Mouse (Mus musculus) cerebral cortex, adult 2 months (tissue): ENCODE data around the gene Ppp1r37.

Experiments
- WGBS: fragments of 180-500 bp; shearing (Covaris S2); methylation state at CpG from one replicate; pipeline ENCODE4 v1.1.7; 2018; 5-methylcytosine and 5-hydroxymethylcytosine counted together

The Ppp1r37 gene

GRCm38 (mm10) chr7:19503481-19504068 lies 59.3 kb downstream of the Ppp1r37 start:
- 36% methylated on average over 5 of the region's 5 CpGs for WGBS

DNA sequence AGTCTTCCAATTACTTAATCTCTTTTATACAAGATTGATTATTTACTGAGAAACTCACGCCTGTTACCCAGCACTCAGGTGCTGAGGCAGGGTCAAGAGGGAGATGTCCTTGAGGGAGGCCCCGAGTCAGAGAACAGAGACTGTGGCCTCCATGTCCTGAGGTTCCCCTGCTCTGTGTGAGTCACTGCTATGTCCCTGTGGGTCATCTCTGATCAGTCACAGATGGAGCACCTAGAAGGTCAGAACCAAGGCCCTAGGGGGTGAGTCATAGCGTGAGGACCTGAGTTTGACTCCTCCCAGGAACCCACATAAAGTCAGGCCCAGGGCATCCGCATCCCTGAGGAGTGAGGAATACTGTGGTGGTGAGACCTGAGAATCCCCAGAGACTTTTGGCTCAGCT lies 61.2 kb downstream of the Ppp1r37 start:
- 96% methylated on average over 4 of the region's 4 CpGs for WGBS

DNA sequence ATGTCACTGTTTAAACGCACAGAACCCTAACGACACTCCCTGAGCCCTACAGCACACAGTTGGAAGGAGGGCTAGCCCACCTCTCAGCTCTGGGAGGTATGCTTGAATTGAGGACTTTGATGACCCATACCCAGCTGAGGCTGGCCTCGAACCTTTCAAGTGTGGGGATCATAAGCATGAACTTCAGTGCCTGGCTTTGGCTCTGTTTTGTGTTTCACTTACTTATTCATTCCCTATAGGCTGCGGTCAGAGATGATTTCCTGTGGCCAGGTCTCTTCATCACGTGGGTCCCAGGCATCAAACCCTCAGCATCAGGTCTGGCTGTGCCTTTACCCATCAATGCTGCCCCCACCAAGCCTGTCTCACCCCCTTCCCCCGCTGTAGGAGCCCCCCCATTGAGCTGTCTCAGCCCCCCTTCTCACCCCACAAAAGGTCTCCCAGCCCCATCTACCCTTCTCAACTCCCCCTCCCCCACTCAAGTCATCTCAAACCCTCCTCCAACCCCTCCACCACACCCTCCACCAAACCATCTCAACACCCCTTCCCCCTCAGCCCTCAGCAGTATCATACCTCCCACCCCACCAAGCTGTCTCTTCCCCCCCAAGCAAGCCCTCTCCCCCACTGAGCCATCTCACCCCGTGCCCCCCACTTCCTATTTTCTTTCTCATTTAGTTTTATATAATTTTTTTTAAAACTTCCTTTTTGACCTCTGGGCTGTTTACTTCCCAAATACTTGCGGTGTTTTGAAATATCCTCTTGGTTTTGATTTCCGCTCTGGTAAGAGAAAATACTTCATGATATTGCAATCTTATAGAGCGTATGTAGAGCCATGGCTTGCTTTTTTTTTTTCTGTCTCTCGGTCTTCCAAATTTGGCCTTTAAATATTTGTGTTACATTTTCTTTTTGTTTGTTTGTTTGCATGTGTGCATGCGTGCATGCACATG lies 62.2 kb downstream of the Ppp1r37 start:
- 67% methylated on average over 12 of the region's 12 CpGs for WGBS

- 92% methylated on average over 4 of the region's 4 CpGs for WGBS
Observed at GRCm38 (mm10) chr7:19498326-19498725, 64.5 kb downstream of the Ppp1r37 start.

- 84% methylated on average over 5 of the region's 5 CpGs for WGBS
Observed at GRCm38 (mm10) chr7:19496214-19496555, 66.7 kb downstream of the Ppp1r37 start.

GRCm38 (mm10) chr7:19495521-19496213 lies 67.2 kb downstream of the Ppp1r37 start:
- WGBS, result 69% methylated on average over 20 of the region's 20 CpGs

- 87% methylated on average over 25 of the region's 25 CpGs for WGBS
Observed at GRCm38 (mm10) chr7:19494751-19495474, 68.0 kb downstream of the Ppp1r37 start.

DNA sequence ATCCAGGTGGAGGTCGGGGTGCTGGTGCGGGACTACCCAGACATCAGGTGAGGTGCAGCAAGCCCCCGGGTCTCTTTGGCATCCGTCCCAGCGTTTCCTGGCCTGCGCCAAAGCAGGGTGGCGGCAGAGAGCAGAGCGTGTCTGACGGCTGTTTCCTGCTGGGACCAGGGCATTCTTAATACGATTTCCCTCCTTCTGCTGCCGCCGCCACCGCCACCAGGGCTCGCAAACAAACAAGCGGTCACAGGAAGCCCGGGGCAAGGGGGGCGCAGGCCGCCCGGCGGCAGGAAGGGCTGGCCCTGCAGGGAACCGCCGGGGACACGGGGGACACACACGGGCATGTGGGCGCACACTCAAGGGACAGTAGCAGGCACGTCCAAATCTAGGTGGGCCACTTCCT lies 71.1 kb downstream of the Ppp1r37 start:
- 6% methylated on average over 26 of the region's 26 CpGs for WGBS

DNA sequence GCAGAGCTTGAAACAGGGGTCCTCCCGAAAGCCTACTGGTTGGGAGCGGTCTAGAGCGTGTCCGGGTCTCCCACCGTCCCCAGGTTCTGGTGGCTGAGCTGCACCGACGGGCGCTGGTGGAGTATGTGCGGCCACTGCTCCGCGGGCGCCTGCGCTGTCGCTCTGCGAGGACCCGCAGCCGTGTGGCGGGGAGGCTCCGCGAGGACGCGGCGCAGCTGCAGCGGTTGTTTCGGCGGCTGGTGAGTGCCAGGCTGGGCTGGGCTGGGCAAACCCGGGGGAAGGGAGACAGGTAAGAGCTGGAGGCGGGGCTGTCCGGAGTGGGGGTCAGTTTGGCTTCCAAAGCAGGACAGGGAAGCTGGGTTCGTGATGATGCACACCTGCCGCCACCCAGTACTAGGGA lies 73.4 kb downstream of the Ppp1r37 start:
- WGBS, result 19% methylated on average over 31 of the region's 31 CpGs

GRCm38 (mm10) chr7:19486549-19486948 lies 76.3 kb downstream of the Ppp1r37 start:
- 90% methylated on average over 7 of the region's 7 CpGs for WGBS

DNA sequence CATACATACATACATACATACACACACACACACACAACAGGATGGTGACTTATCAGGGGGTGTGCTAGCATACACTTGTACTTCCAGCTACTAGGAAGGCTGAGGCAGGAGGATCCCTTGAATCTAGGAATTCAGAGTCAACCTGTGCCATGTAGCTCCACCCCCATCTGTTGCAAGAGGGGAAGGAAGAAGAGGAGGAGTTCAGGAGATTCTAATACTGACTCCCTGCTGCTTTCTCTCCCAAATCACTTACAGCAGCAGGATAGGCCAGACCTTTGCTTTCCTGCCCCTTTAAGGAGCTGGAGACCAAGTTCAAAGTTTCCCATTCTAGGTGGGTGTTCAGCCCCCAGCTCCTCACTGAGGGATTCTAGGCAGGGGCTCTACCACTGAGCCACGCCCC lies 77.4 kb downstream of the Ppp1r37 start:
- 93% methylated on average over 1 of the region's 1 CpGs for WGBS

DNA sequence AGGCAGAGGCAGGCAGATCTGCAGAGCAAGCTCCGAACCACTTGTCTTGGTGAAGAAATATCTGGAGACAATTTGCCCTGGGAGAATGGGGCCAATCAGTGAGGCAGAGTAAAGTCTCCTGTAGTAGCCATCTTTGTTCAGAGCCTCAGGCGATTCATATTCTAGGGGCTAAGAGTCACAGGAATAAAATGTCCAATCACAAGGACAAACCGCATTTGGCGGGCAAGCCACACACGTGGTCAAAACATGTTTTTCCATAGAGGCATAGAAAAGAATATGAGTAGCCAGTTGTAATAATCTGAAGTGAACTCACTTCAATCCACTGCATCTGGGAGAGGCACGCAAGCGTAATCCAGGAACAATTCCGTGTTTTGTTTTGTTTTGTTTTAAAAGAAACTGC lies 79.6 kb downstream of the Ppp1r37 start:
- 83% methylated on average over 8 of the region's 8 CpGs for WGBS
